ENCODE assay signal across 17 mouse cellular contexts in the genomic region with DNA sequence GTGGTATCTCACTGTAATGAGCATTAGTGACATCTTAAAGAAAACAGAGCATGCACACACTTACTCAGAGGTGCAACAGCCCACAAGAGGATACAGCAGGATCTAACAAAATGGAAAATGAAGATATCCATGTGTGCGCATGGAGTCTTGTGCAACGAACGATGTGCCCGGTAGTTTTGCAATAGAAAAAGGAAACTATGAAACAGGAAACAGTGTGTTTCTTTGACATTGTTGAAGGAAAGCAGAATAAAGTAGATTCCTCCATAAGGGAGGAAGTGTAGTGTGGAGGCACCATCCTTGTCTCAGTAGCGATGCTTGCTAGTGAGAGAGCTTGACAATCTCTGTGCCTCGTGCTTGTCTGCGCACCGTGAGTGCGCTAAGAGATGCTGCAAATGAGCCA.
"Had no signal": no experiment of that assay in that cellular context is flagged by ENCODE, and none has a peak within 500 bp of the region (broad histone marks: within the 10 kb centered on the region; RNA-seq: fewer than 3 reads in every experiment).

No protein-coding gene starts in this region.

- DNase-seq: gastrocnemius, postnatal 14 days; gastrocnemius, postnatal 36 days; heart, adult 18-20 months; heart, postnatal 10 days; heart, postnatal 4 days; kidney, adult 18-20 months; kidney, adult 9 months; kidney, postnatal 14 days; kidney, postnatal 36 days; layer of hippocampus, adult 9-11 months; layer of hippocampus, postnatal 36 days; left cerebral cortex, postnatal 4 days had no signal

- ATAC-seq: hindbrain, embryonic 16.5 days; inflammation-experienced regulatory T-cells, adult 6 months; intestine, embryonic 15.5 days; intestine, postnatal 0 days; liver, embryonic 12.5 days had no signal
